Mouse (Mus musculus) embryonic facial prominence, embryonic 13.5 days (tissue): ENCODE measurements around the gene Gm17651. TPM values are rescaled to one million over a fixed set of nuclear protein-coding genes. Genes with fewer than 3 reads are reported as not detected.
A peak's percentile ranks its signal among the peaks of the same experiment; 100 is the strongest.

ENCODE experiments used
- ATAC-seq: fragments of 200-750 bp; cut with Nextera tagmentation; 2 replicates; pipeline ENCODE4 v1.8.0; 2017; ENCODE audit warnings: low read depth; ENCODE audit not compliant: insufficient number of reproducible peaks, insufficient read depth, low FRiP score, low TSS enrichment
- H3K27ac ChIP-seq: fragments of 300-500 bp; sonication (generic); 2 replicates; pipeline ENCODE4 v1.5.1; 2015; ENCODE audit warnings: moderate library complexity, mild to moderate bottlenecking, inconsistent platforms
- H3K27me3 ChIP-seq: fragments of 300-500 bp; sonication (generic); 2 replicates; pipeline ENCODE4 v1.6.1; 2015; ENCODE audit warnings: mild to moderate bottlenecking, inconsistent platforms
- H3K36me3 ChIP-seq: fragments of 300-500 bp; sonication (generic); 2 replicates; pipeline ENCODE4 v1.6.1; 2015; ENCODE audit warnings: mild to moderate bottlenecking, inconsistent platforms
- H3K4me1 ChIP-seq: fragments of 300-500 bp; sonication (generic); 2 replicates; pipeline ENCODE4 v1.6.1; 2015; ENCODE audit warnings: inconsistent platforms
- H3K4me2 ChIP-seq: fragments of 300-500 bp; sonication (generic); 2 replicates; pipeline ENCODE4 v1.6.1; 2015; ENCODE audit warnings: moderate library complexity, mild to moderate bottlenecking, inconsistent platforms
- H3K4me3 ChIP-seq: fragments of 300-500 bp; sonication (generic); 2 replicates; pipeline ENCODE4 v1.5.1; 2015; ENCODE audit warnings: mild to moderate bottlenecking, inconsistent platforms
- H3K9ac ChIP-seq: fragments of 300-500 bp; sonication (generic); 2 replicates; pipeline ENCODE4 v1.6.1; 2015; ENCODE audit warnings: mild to moderate bottlenecking, inconsistent platforms
- H3K9me3 ChIP-seq: fragments of 300-500 bp; sonication (generic); 2 replicates; pipeline ENCODE4 v1.6.1; 2016; ENCODE audit warnings: inconsistent platforms
- WGBS: fragments of 180-500 bp; shearing (Covaris S2); methylation state at CpG from one replicate; pipeline ENCODE4 v1.1.7; 2015; ENCODE audit warnings: mixed read lengths; 5-methylcytosine and 5-hydroxymethylcytosine counted together
- polyA plus RNA-seq: library from polyadenylated mRNA; unstranded; fragments of >200 nt; fragmentation: Nextera tagmentation; extraction: Ambion mirVana; gene quantifications from 2 replicates; pipeline ENCODE4 v1.2.1, GENCODE M21; 2015

The Gm17651 gene
- not detected in 2 replicates for polyA plus RNA-seq

GRCm38 (mm10) chr3:97674644-97675110 is at the start of gene Gm17651:
Gene Gm17651 (minus strand): TSS chr3:97674694.
- 88% methylated on average over 7 of the region's 7 CpGs for WGBS
- Histone ChIP-seq H3K36me3 (peaks cover 17% of the 10 kb centered on the region), H3K4me3 (no peak within 1 kb of the TSS), H3K9ac (no peak within 1 kb of the TSS), H3K27ac (no peak within 1 kb of the TSS), H3K4me2 (no peak within 1 kb of the TSS), H3K4me1 (no peaks in the 10 kb centered on the region), H3K9me3 (no peaks in the 10 kb centered on the region), H3K27me3 (0 out of 2 replicates have a peak, but pooled peaks cover 1% of the 10 kb centered on the region)
- no peak for ATAC-seq

GRCm38 (mm10) chr3:97719116-97719515 is 44.6 kb upstream of the Gm17651 start:
- Histone ChIP-seq H3K4me2 (no peak overlapping the region), H3K27ac (no peak overlapping the region), H3K27me3 (no peaks in the 10 kb centered on the region), H3K36me3 (no peaks in the 10 kb centered on the region), H3K9me3 (peaks cover 15% of the 10 kb centered on the region; the same call in 1 of the 2 replicates), H3K9ac (no peak overlapping the region), H3K4me1 (no peaks in the 10 kb centered on the region), H3K4me3 (no peak overlapping the region)
- WGBS: 83% methylated on average over 9 of the region's 9 CpGs
- no peak for ATAC-seq

DNA sequence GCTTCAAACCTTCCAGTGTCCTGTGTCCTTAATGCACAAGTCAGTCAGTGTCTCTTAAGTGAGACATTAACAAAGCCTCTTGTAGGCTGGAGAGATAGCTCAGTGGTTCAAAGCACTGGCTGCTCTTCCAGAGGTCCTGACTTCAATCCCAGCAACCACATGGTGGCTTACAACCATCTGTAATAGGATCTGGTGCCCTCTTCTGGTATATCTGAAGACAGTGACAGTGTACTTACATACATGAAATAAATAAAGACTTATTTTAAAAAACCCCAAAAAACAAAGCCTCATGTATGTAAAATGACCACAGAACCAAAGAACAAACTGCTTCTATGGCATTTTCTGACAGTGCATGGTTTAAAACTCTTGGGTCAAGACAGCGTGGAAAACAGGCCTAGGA is 41.4 kb upstream of the Gm17651 start:
- WGBS: 96% methylated on average over 1 of the region's 1 CpGs
- H3K27me3 ChIP-seq: no peaks in the 10 kb centered on the region
- ATAC-seq: no peak
- H3K4me2 ChIP-seq: no peak overlapping the region
- H3K9ac ChIP-seq: no peak overlapping the region
- no peaks in the 10 kb centered on the region for H3K4me1 ChIP-seq
- no peaks in the 10 kb centered on the region for H3K9me3 ChIP-seq
- H3K27ac ChIP-seq: no peak overlapping the region
- no peak overlapping the region for H3K4me3 ChIP-seq
- no peaks in the 10 kb centered on the region for H3K36me3 ChIP-seq

- Histone ChIP-seq H3K4me1 (0 out of 2 replicates have a peak, but pooled peaks cover 10% of the 10 kb centered on the region), H3K27ac (no peak overlapping the region), H3K36me3 (no peaks in the 10 kb centered on the region), H3K4me3 (no peak overlapping the region), H3K4me2 (no peak overlapping the region), H3K9me3 (no peaks in the 10 kb centered on the region), H3K9ac (no peak overlapping the region), H3K27me3 (no peaks in the 10 kb centered on the region)
- 53% methylated on average over 5 of the region's 5 CpGs for WGBS
- no peak for ATAC-seq
These were observed 36.4 kb upstream of the Gm17651 start for GRCm38 (mm10) chr3:97710881-97711280.

DNA sequence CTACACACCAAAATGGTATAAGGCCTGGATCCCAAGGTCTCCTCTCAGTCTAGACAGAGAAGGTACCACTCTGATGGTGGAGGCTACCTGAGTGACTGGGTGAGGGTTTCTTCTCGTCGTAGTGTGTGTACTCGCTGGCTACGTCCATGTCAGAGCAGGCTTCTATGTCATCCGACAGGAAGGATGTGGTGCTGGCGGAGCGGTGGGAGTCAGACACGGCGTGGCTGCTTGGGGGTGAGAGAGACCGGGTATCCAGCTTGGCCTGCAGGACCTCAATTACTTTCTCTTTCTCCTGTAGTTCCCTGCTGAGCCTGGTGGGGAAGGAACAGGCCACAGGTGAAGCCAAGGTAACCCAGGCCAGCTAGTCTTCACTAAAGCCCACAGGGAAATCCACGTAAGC is 35.6 kb upstream of the Gm17651 start:
- Histone ChIP-seq H3K9me3 (no peaks in the 10 kb centered on the region), H3K4me1 (0 out of 2 replicates have a peak, but pooled peaks cover 10% of the 10 kb centered on the region), H3K27me3 (no peaks in the 10 kb centered on the region), H3K27ac (no peak overlapping the region), H3K4me3 (no peak overlapping the region), H3K36me3 (no peaks in the 10 kb centered on the region), H3K9ac (no peak overlapping the region), H3K4me2 (no peak overlapping the region)
- WGBS: 89% methylated on average over 11 of the region's 11 CpGs
- ATAC-seq: no peak

- ATAC-seq: no peak
- no peak overlapping the region for H3K27ac ChIP-seq
- no peaks in the 10 kb centered on the region for H3K9me3 ChIP-seq
- no peak overlapping the region for H3K4me3 ChIP-seq
- H3K9ac ChIP-seq: no peak overlapping the region
- H3K4me2 ChIP-seq: no peak overlapping the region
- 85% methylated on average over 4 of the region's 4 CpGs for WGBS
- H3K27me3 ChIP-seq: no peaks in the 10 kb centered on the region
- H3K36me3 ChIP-seq: no peaks in the 10 kb centered on the region
- H3K4me1 ChIP-seq: 0 out of 2 replicates have a peak, but pooled peaks cover 10% of the 10 kb centered on the region
These were observed 32.1 kb upstream of the Gm17651 start for GRCm38 (mm10) chr3:97706561-97706960.

DNA sequence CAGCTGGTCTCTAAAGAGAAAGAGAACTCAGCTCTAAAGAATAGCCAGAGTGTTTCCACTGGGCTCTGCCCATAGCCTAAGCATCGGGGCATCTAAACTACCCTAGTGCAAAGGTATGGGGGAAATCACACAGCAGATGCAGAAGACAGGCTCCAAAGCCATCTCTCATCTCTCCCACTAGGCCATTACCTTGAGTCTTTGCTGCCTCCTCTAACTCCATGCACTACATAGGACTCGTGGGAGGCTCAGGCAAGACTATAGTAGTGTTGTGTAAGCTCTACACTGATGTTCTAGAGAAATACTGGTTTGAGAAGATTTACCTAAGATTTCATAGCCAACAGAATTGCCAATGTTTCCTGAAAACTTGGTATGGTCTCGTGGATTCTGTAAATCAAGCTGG is 31.0 kb upstream of the Gm17651 start:
- H3K9ac ChIP-seq: no peak overlapping the region
- no peak for ATAC-seq
- no peaks in the 10 kb centered on the region for H3K27me3 ChIP-seq
- no peak overlapping the region for H3K4me2 ChIP-seq
- no peaks in the 10 kb centered on the region for H3K9me3 ChIP-seq
- 89% methylated on average over 3 of the region's 3 CpGs for WGBS
- no peak overlapping the region for H3K4me3 ChIP-seq
- H3K27ac ChIP-seq: no peak overlapping the region
- no peaks in the 10 kb centered on the region for H3K36me3 ChIP-seq
- 0 out of 2 replicates have a peak, but pooled peaks cover 10% of the 10 kb centered on the region for H3K4me1 ChIP-seq

DNA sequence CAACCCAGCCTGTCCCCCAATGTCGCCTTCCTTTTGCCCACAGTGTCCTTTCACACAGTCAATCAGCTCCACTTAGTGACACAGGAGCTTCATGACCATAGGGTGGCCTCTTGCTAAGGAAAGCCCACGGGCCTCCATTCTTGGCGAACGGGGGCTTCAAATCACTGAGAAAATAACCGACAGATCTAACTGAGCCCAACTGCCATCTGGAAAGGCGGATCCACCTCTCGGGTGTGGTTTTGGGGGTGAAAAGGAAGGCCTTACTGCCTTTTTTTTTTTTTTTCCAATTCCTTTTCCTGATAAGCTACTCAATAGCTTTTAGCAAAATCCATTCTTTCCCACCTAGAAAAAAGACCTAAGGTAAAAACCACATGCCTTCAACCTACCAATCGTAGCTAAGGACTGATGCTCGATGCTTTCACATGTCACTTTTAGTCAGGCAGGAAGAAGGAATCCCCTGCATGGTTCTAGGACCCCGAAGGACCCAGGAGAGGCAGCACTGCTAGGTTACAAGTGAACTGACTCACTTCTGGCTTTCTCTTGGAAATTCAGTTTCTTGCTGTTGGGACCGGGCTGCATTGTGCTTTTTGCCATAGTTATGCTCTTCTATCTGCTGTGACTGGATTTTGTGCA is 28.1 kb upstream of the Gm17651 start:
- Histone ChIP-seq H3K36me3 (no peaks in the 10 kb centered on the region), H3K27ac (no peak overlapping the region), H3K4me2 (no peak overlapping the region), H3K4me3 (no peak overlapping the region), H3K4me1 (no peaks in the 10 kb centered on the region), H3K27me3 (no peaks in the 10 kb centered on the region), H3K9ac (no peak overlapping the region), H3K9me3 (no peaks in the 10 kb centered on the region)
- 91% methylated on average over 11 of the region's 11 CpGs for WGBS
- ATAC-seq: no peak

DNA sequence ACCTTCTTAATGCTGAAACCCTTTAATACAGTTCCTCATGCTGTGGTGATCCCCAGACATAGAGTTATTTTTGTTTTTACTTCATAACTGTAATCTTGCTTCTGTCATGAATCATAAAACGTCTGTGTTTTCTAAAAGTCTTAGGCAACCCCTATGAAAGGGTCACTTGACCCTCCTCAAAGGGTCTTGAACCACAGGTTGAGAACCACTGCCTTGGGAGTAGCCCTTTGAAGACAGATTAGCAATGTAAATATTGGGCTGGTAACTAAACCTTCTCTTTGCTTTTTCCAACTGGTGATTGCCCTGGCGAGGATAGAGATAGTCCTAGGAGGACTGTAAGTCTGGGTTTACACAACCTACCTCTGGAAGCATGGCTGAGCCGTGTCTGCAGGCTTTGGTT is 26.7 kb upstream of the Gm17651 start:
- Histone ChIP-seq H3K27ac (no peak overlapping the region), H3K36me3 (no peaks in the 10 kb centered on the region), H3K9me3 (no peaks in the 10 kb centered on the region), H3K4me3 (no peak overlapping the region), H3K9ac (no peak overlapping the region), H3K4me2 (no peak overlapping the region), H3K4me1 (no peaks in the 10 kb centered on the region), H3K27me3 (no peaks in the 10 kb centered on the region)
- 61% methylated on average over 3 of the region's 3 CpGs for WGBS
- no peak for ATAC-seq

GRCm38 (mm10) chr3:97699061-97699460 is 24.6 kb upstream of the Gm17651 start:
- no peaks in the 10 kb centered on the region for H3K27me3 ChIP-seq
- 0 out of 2 replicates have a peak overlapping the region, but pooled peaks have one; percentile 32 for H3K9ac ChIP-seq
- no peak overlapping the region for H3K4me3 ChIP-seq
- 79% methylated on average over 3 of the region's 3 CpGs for WGBS
- no peaks in the 10 kb centered on the region for H3K36me3 ChIP-seq
- no peak overlapping the region for H3K4me2 ChIP-seq
- H3K9me3 ChIP-seq: no peaks in the 10 kb centered on the region
- ATAC-seq: no peak
- H3K27ac ChIP-seq: no peak overlapping the region
- no peaks in the 10 kb centered on the region for H3K4me1 ChIP-seq

DNA sequence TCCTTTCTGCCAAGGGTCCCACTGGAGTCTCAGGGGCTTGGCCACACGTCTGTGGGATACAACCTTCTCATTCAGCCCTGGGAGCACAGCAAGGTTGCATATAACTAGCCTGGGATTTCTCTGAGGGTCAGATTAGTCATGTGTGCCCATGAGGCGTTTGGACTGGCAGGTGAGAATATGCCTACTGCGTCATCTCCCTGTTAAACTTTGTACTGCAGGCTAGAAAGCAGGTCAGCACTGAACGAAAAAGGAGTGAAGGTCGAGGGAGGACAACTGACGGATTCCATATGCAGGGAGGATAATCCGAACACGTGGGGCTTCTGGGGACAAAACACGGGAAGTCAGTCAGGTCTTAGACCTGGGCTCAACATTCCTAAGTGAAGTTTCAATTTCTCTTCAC is 22.8 kb upstream of the Gm17651 start:
- no peak overlapping the region for H3K4me3 ChIP-seq
- 52% methylated on average over 9 of the region's 9 CpGs for WGBS
- no peaks in the 10 kb centered on the region for H3K27me3 ChIP-seq
- H3K4me2 ChIP-seq: no peak overlapping the region
- H3K9me3 ChIP-seq: no peaks in the 10 kb centered on the region
- H3K36me3 ChIP-seq: no peaks in the 10 kb centered on the region
- H3K4me1 ChIP-seq: no peaks in the 10 kb centered on the region
- H3K27ac ChIP-seq: no peak overlapping the region
- H3K9ac ChIP-seq: no peak overlapping the region
- no peak for ATAC-seq

DNA sequence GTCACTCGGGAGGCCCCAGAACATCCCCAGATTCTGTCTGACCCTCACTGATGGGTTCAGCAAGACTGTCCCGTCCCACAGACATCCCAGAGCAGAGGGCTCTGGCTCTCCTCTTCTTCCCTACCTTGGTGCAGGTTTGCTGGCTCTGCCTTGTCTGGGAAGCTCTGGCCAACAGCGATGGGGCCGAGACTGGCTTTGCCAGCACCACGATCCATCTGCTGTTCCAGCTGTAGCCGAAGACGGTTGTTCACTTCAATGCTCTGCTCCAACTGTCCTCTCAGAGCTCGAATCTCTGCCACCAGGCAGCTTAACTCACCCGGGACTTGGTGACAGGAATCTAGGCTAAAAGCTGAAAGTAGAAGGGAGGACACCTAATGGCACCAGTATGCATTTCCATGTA is 22.4 kb upstream of the Gm17651 start:
- H3K4me1 ChIP-seq: no peaks in the 10 kb centered on the region
- ATAC-seq: no peak
- H3K27me3 ChIP-seq: no peaks in the 10 kb centered on the region
- H3K4me2 ChIP-seq: no peak overlapping the region
- no peak overlapping the region for H3K4me3 ChIP-seq
- no peaks in the 10 kb centered on the region for H3K36me3 ChIP-seq
- H3K27ac ChIP-seq: no peak overlapping the region
- H3K9me3 ChIP-seq: no peaks in the 10 kb centered on the region
- H3K9ac ChIP-seq: no peak overlapping the region
- WGBS: 83% methylated on average over 9 of the region's 9 CpGs
